Mouse (Mus musculus) kidney, postnatal 0 days (tissue): Measurements from ENCODE around the gene Rps10. TPM values are rescaled to one million over a fixed set of nuclear protein-coding genes. Genes with fewer than 3 reads are reported as not detected.
A peak's percentile ranks its signal among the peaks of the same experiment; 100 is the strongest.

Source experiments
- ATAC-seq: fragments of 200-750 bp; cut with Nextera tagmentation; replicated peaks from 2 replicates; pipeline ENCODE4 v1.8.0; 2017; ENCODE audit warnings: low read depth, moderate number of reproducible peaks, moderate TSS enrichment, moderate library complexity; ENCODE audit not compliant: low FRiP score
- DNase-seq: peaks from one replicate; pipeline ENCODE4 v3.0.0-alpha.2; 2016; ENCODE audit warnings: low spot score
- H3K27ac ChIP-seq: fragments of 300-500 bp; sonication (generic); 2 replicates; pipeline ENCODE4 v1.5.1; 2014; ENCODE audit warnings: mild to moderate bottlenecking
- H3K27me3 ChIP-seq: fragments of 300-500 bp; sonication (generic); 2 replicates; pipeline ENCODE4 v1.6.1; 2014; ENCODE audit warnings: low read length, mixed read lengths; ENCODE audit not compliant: insufficient read depth
- H3K36me3 ChIP-seq: fragments of 300-500 bp; sonication (generic); 2 replicates; pipeline ENCODE4 v1.6.1; 2014; ENCODE audit warnings: low read length, mixed read lengths; ENCODE audit not compliant: insufficient read depth
- H3K4me1 ChIP-seq: fragments of 300-500 bp; sonication (generic); replicated peaks from 2 replicates; pipeline ENCODE4 v1.6.1; 2014; ENCODE audit warnings: antibody characterized with exemption, low read length, mixed read lengths; ENCODE audit not compliant: insufficient read depth
- H3K4me2 ChIP-seq: fragments of 300-500 bp; sonication (generic); 2 replicates; pipeline ENCODE4 v1.6.1; 2014; ENCODE audit warnings: mild to moderate bottlenecking, low read length, moderate library complexity, mixed read lengths
- H3K4me3 ChIP-seq: fragments of 300-500 bp; sonication (generic); replicated peaks from 2 replicates; pipeline ENCODE4 v1.5.1; 2014; ENCODE audit warnings: low read depth, low read length
- H3K9ac ChIP-seq: fragments of 300-500 bp; sonication (generic); 2 replicates; pipeline ENCODE4 v1.6.1; 2014; ENCODE audit warnings: low read depth, low read length
- H3K9me3 ChIP-seq: fragments of 300-500 bp; sonication (generic); replicated peaks from 2 replicates; pipeline ENCODE4 v1.6.1; 2016; ENCODE audit warnings: low read length, inconsistent platforms, mixed read lengths
- CTCF ChIP-seq: IDR thresholded peaks from 2 replicates; pipeline ENCODE4 v1.5.1; 2016; ENCODE audit warnings: antibody characterized with exemption, low read depth, mild to moderate bottlenecking, moderate library complexity
- WGBS: fragments of 180-500 bp; shearing (Covaris S2); extraction: QIAGEN DNeasy Blood & Tissue Kit; methylation state at CpG from one replicate; pipeline ENCODE4 v1.1.7; 2014; 5-methylcytosine and 5-hydroxymethylcytosine counted together
- polyA plus RNA-seq: library from polyadenylated mRNA; unstranded; fragments of >200 nt; fragmentation: Nextera tagmentation; extraction: Ambion mirVana; gene quantifications from 2 replicates; pipeline ENCODE4 v1.2.1, GENCODE M21; 2015

Gene Rps10
- polyA plus RNA-seq, 1 experiment from 2014 or later, result 1,140 TPM

- DNase-seq (peak; percentile 53), ATAC-seq (no peak)
- Histone ChIP-seq H3K9ac (peak overlapping the region; percentile 93), H3K27me3 (no peaks in the 10 kb centered on the region), H3K4me2 (peak overlapping the region; percentile 79), H3K27ac (no peak overlapping the region; the same call in 1 of the 2 replicates), H3K4me3 (peak overlapping the region; percentile 86), H3K4me1 (peaks cover 11% of the 10 kb centered on the region; the same call in 1 of the 2 replicates), H3K9me3 (no peaks in the 10 kb centered on the region), H3K36me3 (0 out of 2 replicates have a peak, but pooled peaks cover 4% of the 10 kb centered on the region)
- 2% methylated on average over 23 of the region's 23 CpGs for WGBS
- no peak for TF ChIP-seq CTCF
These were observed 14.6 kb downstream of the Rps10 start for GRCm38 (mm10) chr17:27621705-27622531.

- no peaks in the 10 kb centered on the region for H3K9me3 ChIP-seq
- WGBS, result 44% methylated on average over 8 of the region's 8 CpGs
- no peak for ATAC-seq
- no peaks in the 10 kb centered on the region for H3K27me3 ChIP-seq
- TF ChIP-seq CTCF, result no peak
- no peak overlapping the region; the same call in 1 of the 2 replicates for H3K9ac ChIP-seq
- H3K36me3 ChIP-seq, result 0 out of 2 replicates have a peak, but pooled peaks cover 4% of the 10 kb centered on the region
- peak overlapping the region; percentile 79 for H3K4me2 ChIP-seq
- H3K4me1 ChIP-seq, result peaks cover 11% of the 10 kb centered on the region; the same call in 1 of the 2 replicates
- peak overlapping the region; percentile 86 for H3K4me3 ChIP-seq
- no peak for DNase-seq
- H3K27ac ChIP-seq, result no peak overlapping the region
These were observed 15.3 kb downstream of the Rps10 start for GRCm38 (mm10) chr17:27621161-27621560.

- DNase-seq (no peak), ATAC-seq (no peak)
- Histone ChIP-seq H3K4me3 (no peak overlapping the region), H3K27me3 (no peaks in the 10 kb centered on the region), H3K4me2 (no peak overlapping the region), H3K9me3 (no peaks in the 10 kb centered on the region), H3K9ac (no peak overlapping the region), H3K4me1 (peaks cover 7% of the 10 kb centered on the region; the same call in 1 of the 2 replicates), H3K27ac (no peak overlapping the region), H3K36me3 (0 out of 2 replicates have a peak, but pooled peaks cover 6% of the 10 kb centered on the region)
- TF ChIP-seq CTCF, result no peak
- 55% methylated on average over 7 of the region's 7 CpGs for WGBS
These were observed 21.1 kb downstream of the Rps10 start for GRCm38 (mm10) chr17:27615388-27615787.

- no peak for TF ChIP-seq CTCF
- 0 out of 2 replicates have a peak overlapping the region, but pooled peaks have one; percentile 8 for H3K9ac ChIP-seq
- WGBS, result 84% methylated on average over 4 of the region's 4 CpGs
- no peak overlapping the region for H3K27ac ChIP-seq
- no peaks in the 10 kb centered on the region for H3K27me3 ChIP-seq
- DNase-seq (no peak), ATAC-seq (no peak)
- no peak overlapping the region for H3K4me2 ChIP-seq
- H3K4me3 ChIP-seq, result no peak overlapping the region
- 0 out of 2 replicates have a peak, but pooled peaks cover 3% of the 10 kb centered on the region for H3K36me3 ChIP-seq
- peaks cover 7% of the 10 kb centered on the region; the same call in 1 of the 2 replicates for H3K4me1 ChIP-seq
- H3K9me3 ChIP-seq, result no peaks in the 10 kb centered on the region
These were observed 23.5 kb downstream of the Rps10 start for GRCm38 (mm10) chr17:27613016-27613415.

GRCm38 (mm10) chr17:27611994-27612393, 24.5 kb downstream of the Rps10 start:
- 0 out of 2 replicates have a peak, but pooled peaks cover 3% of the 10 kb centered on the region for H3K36me3 ChIP-seq
- ATAC-seq, result no peak
- no peaks in the 10 kb centered on the region for H3K9me3 ChIP-seq
- TF ChIP-seq CTCF, result no peak
- peaks cover 7% of the 10 kb centered on the region; the same call in 1 of the 2 replicates for H3K4me1 ChIP-seq
- H3K27me3 ChIP-seq, result no peaks in the 10 kb centered on the region
- H3K4me2 ChIP-seq, result no peak overlapping the region
- H3K27ac ChIP-seq, result no peak overlapping the region
- H3K9ac ChIP-seq, result no peak overlapping the region
- H3K4me3 ChIP-seq, result no peak overlapping the region
- DNase-seq, result no peak
- WGBS, result 87% methylated on average over 5 of the region's 5 CpGs

- WGBS, result 38% methylated on average over 3 of the region's 3 CpGs
- H3K4me1 ChIP-seq, result peaks cover 7% of the 10 kb centered on the region; the same call in 1 of the 2 replicates
- 0 out of 2 replicates have a peak, but pooled peaks cover 3% of the 10 kb centered on the region for H3K36me3 ChIP-seq
- H3K27me3 ChIP-seq, result no peaks in the 10 kb centered on the region
- H3K9me3 ChIP-seq, result no peaks in the 10 kb centered on the region
- H3K4me3 ChIP-seq, result no peak overlapping the region
- DNase-seq (no peak), ATAC-seq (no peak)
- no peak for TF ChIP-seq CTCF
- no peak overlapping the region for H3K27ac ChIP-seq
- H3K9ac ChIP-seq, result no peak overlapping the region
- no peak overlapping the region for H3K4me2 ChIP-seq
These were observed 25.0 kb downstream of the Rps10 start for GRCm38 (mm10) chr17:27611519-27611884.
